Mouse (Mus musculus): ENCODE results near the gene Icmt. TPM values are rescaled to one million over a fixed set of nuclear protein-coding genes. Genes with fewer than 3 reads are reported as not detected.

The Icmt gene
- 10 to 100 TPM; 22.8 to 23.4 TPM for total RNA-seq (2021)

DNA sequence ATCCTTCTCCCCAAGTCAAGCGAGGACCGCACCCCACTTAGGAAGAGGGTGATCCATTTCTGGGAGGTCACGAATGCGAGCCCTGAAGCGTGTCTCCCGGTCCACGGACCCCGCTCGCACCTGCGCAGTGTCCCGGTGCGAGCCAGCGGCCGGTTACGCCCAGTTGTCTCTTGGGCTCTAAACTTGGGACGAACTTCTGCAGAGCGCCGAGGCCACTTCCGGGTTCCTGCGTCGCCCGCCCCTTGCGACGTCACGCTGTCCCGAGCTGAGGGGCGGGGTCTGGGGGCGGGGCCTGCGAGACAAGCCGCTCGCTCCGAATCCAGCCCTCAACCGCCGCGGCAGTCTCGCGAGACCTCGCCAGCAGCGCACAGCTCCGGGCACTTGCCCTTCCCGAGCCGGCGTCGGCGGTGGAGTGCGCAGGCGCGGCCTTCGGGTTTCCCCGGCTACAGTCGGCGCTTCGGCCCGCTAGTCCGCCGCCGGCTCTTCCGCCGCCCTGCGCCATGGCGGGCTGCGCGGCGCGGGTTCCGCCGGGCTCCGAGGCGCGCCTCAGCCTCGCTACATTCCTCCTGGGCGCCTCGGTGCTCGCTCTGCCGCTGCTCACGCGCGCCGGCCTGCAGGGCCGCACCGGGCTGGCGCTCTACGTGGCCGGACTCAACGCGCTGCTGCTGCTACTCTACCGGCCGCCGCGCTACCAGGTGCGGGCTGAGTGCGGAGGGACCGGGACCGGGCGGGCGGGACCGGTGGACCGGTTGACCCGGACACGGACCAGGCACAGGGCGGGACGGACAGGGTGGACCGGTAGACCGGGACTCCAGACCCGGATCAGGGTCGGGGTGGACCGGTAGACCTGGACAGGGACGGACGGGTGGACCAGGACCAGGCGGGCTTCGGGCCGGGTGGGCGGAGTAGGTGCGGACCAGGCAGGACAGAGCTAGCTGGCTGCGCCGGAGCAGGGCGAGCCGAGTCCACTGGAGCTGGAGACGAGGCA lies at the start of gene Icmt:
Gene Icmt, plus strand, starts transcription at position 354 of the 988 bp plus-strand sequence.
- peak; percentile 100 for DNase-seq
- intact Hi-C loops (cut with DNase I), result no loop called here

DNA sequence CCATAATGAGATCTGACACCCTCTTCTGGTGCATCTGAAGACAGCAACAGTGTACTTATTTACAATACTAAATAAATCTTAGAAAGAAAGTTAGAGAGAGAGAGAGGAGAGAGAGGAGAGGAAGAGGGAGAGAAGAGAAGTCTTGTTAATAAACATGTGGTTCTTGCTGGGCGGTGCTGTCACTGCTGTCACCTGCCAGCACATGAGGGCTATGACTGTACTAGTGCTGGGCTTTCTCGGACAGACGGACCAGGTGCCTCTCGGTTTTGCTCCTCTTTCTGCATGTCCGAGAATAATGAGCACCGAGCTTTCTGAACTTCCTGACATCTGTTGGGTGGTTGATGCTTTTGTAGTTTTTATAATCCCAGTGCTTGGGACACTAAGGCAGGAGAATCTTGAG lies 46.4 kb upstream of the Icmt start:
- DNase-seq, result no peak
- intact Hi-C loops (cut with DNase I), result no loop called here

DNA sequence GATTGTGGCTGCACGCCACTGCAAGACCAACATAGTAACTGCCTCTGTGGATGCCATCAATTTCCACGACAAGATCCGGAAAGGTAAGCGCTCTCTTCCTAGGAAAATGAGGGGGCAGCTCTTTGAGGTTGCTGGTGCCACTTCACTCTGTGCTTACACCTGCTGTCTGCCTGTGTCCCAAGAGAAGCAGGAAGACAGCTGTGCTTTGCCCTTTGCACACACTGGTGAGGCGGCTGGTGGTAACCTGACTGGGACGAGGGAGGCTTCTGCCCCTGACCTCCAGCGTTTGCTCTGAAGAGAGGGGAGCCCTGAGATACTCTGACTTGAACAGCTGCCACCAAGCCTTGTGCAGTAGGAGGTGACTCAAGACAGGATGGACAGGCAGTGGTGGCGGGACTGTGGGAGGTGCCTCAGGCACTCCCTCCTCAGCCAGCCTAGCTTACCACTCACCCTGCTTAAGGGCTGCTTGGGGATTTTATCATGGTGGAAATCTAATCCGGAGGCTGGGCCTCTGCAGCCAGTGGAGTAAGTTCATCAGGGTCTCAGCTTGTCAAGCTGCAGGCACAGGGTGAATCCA lies 43.8 kb upstream of the Icmt start:
- DNase-seq, result no peak
- intact Hi-C loops (cut with DNase I), result no loop called here

DNA sequence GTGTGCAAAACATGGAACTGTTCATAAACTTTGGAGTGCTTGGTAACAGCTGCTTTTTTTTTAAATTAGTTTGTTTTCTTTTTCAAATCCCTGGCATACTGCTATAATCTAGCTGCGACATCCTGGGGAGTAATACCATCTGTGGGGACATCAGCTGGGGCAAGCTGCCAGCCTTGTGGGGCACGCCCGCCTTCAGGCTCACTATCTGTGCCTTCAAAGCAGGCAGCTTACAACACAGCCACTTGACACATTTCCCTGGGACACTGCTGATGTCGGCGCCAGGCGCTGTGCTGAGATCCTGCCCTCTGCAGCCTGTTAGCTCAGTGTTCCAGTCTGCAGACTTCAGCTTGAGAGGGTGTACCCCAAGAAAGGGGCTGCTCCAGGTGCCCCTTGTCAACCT lies 40.0 kb upstream of the Icmt start:
- peak; percentile 78 for DNase-seq
- intact Hi-C loops (cut with DNase I), result no loop called here

DNA sequence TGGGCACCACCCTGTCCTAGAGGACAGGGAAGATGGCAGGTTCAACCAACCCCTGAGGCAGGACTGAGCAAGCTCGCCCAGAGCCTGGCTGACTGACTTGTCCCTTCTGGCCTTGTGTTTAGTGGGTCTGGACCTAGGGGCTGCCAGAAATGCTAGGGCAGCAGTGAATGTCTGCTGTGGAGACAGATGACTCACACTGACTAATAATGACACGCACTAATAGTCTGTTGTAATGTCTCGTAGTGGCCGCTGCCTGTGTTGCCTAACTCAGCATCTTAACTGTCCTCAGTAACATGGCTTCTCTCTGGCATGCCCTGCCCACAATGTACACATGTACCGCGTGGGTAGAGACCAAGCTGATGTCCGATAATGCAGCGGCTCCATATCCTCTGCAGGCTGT lies 36.6 kb upstream of the Icmt start:
- intact Hi-C loops (cut with DNase I), result no loop called here

DNA sequence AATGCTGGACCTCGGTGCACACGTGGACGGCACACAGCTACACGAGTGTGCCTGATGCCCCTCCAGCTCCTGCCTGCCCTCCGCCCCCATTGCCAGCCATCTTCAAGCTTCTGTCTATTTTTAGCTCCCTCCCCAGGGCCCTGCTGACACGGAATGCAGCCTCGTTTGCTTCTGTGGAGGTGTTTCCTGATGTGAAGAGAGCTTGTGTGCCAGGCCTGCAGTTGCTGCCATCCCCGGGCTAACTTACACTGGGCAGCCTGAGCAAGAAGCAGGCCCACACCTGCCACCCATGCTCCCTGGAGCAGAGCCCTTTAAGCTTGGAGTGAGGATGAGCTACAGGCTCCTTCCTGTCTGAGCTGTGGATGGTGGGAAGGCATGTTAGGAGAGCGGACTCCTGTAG lies 34.8 kb upstream of the Icmt start:
- no peak for DNase-seq
- intact Hi-C loops (cut with DNase I), result no loop called here

More for the DNA sequence above, 36.6 kb upstream of the Icmt start:
- no peak for DNase-seq

DNA sequence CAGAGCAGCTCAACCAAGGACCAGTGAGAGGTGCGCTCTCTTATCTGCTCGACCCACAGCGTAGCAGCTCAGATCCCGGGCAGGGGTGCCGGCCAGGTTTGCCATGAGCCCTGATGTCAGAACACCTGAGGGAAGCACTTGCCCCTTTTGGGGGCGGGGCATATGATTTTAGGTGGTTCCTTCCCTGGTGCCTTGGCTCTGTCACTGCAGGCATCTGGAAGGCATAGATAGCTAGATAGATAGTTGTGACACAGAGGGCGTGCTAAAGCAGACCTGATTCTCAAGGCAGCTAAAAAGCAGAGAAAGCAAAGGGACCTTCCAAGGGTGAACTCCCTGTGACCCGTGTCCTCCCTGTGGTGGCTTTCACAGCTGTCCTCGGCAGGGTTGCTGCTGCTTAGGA lies 33.9 kb upstream of the Icmt start:
- DNase-seq, result no peak
- intact Hi-C loops (cut with DNase I), result no loop called here

DNA sequence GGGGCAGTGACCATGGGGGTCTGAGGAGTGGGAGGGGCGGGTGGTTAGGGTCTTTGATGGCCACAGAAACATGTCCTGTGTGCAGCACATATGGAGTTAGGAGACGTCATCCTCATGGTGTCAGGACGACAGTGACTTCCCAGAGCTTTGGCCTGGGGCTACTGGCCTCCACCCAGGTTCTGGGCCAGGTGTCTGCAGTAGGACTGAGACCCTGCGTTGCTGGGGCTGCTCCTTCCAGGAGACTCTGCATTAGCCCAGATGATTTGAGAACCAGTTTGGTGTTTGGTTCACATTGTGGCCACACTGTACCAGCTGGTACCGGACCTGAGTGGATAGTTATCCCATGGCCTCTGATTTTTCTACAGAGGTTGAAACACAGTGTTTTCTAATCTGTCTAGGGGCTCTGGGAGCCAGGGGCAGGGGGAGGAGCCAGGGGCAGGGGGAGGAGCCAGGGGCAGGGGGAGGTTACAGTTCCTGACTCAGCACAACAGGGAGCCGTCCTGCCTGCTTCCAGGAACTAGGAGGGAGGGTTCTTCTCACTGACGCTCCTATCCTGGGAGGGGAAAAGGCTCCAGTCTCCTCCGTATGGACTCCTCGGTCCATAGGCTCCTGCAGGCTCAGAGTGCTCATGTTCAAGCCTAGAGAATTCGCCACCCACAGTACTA lies 33.4 kb upstream of the Icmt start:
- intact Hi-C loops (cut with DNase I), result no loop called here
- no peak for DNase-seq

DNA sequence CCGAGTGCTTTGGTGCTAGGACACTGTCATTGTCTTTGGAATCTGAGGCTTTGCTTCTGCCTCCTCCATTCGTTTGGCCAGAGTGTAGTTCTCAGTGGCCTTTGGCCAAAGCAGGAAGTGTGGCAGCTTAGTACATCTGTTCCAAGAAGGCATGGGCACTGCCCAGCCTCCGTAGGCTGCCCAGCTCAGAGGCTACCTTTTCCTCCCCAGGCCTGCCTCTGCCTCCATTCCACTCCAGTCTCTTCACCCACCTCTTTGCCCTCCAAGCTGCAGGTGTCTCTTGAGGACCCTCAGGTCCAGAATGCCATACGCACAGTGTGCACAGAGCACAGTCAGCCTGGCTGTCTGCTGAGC lies 32.9 kb upstream of the Icmt start:
- intact Hi-C loops (cut with DNase I), result no loop called here
- DNase-seq, result no peak

DNA sequence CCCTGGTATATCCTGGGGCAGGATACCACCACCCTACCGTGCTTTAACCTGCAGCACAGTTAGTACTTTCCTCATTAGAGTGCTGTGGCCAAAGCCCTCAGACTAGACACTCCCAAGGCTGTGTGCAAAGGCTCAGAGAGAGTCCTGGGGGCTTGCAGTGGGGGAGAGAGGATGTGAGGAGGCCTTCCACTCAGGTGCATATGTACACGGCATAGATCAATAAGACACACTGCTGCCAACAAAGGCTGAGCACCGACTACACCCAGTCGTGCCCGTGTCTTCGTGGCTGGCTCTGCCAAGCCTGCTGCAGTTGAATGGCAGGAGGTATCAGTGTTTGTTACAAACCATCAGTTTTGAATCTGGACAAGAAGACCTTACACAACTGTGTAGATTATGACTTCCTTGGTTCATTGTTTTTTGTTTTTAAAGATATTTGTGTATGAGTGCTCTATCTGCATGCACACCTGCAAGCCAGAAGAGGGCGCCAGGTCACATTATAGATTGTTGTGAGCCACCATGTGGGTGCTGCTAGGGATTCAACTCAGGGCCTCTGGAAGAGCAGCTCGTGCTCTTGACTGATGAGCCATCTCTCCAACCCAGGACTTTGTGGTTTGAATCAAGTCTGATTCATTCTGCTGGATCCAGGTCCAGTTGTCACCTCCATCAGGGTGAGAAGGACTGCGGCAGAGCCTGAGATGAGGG lies 32.0 kb upstream of the Icmt start:
- DNase-seq, result no peak
- intact Hi-C loops (cut with DNase I), result no loop called here

DNA sequence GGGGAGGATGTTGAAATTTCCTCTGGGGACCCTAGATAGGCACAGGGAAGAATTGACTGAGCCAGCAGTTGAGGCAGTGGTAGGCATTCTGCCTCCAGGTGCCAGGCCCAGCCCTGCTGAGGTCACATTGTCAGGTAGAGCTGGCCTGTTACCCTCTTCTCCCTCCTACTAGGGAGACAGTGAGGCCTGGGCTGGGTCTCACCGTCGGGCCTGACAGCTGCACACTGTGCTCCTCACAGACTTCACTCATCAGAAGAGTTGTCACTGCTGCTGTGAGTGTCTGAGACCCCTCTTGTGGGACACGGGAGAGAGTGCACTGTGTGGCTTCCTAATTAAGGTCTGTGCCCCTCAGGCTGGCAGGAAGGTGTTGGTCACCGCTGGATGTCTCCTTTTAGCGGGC lies 31.2 kb upstream of the Icmt start:
- DNase-seq, result no peak
- intact Hi-C loops (cut with DNase I), result no loop called here

DNA sequence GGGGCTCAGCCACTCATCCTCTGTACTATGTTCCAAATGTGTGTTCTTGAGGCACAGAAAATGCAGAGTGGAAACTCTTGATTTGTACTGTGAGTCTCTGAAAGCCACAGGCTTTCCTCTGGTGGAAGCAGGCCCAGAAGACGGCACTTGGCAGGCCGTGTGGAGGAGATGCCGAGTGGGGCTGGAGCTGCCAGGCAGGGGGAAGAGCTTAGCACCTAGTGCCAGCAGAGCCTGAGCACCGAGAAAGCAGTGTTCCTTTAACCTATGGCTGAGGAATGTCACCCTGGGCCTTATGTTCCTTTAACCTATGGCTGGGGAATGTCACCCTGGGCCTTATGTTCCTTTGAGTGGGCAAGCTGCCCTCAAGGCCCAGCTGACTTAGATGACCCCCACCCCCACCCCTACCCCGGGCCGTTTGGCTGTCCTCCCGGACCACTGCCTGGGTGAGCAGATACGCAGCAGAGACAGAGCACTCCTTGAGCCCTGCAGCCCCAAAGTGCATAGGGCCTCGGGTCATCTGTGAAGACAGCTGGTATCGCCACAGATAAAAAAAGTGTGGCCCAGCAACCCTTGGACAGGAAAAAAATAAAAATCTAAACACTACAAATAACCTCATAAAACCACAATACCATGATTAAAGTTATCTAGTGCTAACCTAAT lies 30.7 kb upstream of the Icmt start:
- intact Hi-C loops (cut with DNase I), result no loop called here
- peak; percentile 81 for DNase-seq

DNA sequence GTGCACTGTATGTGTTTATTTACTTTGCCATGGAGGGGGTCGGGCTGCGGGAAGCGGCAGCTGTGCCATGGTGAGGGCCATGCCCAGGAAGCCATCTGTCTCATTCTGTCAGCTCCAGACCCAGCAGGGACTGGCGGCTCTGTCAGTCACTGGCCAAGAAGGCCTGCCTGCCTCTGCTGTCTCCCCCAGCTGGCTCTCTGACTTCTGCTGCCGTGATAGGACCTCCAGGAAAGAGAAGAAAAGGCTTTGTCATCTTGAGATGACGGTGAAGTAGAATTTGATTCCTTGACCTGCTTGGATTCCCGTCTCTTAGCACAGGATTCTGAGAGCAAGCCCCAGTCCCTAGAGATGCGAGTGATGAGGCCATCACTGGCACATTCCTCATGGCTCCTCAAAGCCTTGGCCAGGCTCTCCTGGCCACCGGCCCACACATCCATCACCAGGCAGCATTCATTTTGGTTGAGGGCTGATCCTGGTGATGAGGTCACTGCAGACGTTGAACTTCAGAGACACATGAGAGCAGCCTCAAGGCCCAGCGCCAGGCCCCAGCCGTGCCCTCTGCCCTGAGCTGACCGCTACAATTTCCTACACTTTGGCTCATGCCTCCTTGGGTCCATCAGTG lies 29.2 kb upstream of the Icmt start:
- intact Hi-C loops (cut with DNase I), result no loop called here
- DNase-seq, result peak; percentile 81

DNA sequence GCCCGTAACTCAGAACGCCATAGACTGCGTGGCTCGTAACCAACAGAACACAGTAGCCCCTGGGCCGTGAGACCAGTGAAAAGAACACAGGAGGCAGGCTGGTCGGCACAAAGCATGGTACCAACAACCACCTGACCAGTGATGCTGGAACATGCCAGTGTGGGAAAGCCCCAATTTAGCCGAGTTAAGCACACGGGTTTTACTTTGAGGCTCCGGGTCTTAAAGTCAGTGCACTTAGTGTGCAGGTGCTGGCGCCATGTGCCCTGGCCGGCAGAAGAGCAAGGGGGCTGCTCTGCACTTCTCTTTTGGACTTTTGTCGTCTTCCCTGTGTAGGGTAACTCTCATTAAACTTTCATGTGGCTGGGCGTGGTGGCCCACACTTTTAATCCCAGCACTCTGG lies 27.1 kb upstream of the Icmt start:
- intact Hi-C loops (cut with DNase I), result no loop called here
- DNase-seq, result no peak

DNA sequence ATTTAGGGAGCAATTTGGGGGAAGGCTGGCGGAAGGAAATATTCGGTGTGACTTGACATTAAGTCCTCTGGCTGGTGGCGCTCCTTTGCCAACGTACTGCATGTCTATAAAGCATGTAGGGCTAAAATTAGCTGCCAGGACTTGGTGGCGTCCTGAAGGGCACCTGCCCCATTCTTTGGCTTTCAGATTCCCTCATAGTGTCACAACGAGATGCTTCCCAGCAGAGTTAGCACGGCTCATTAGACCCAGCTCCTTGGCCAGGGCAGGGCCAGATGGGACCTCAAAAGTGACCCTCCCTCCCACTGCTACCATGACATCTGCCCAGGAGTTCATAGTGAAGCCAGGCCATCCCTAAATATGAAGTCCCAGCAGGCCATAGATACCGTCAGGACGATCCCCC lies 26.4 kb upstream of the Icmt start:
- intact Hi-C loops (cut with DNase I), result no loop called here
- DNase-seq, result no peak

DNA sequence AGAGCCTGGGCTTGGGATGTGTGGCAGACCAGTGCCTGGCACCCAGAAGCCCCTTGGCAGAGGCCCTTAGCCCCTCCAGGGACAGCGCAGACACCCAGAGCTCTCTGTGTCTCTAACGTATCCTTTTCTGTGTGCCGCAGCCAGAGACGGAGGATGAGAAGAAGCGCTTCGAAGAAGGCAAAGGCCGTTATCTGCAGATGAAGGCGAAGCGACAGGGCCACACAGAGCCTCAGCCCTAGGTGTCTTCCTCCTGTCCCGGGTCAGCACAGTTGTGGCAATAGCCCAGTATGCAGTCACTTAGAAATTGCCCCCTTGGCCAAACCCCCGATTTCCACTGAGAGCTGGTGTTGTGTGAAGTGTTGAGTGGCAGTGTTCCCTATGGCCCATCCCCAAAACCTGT lies 25.7 kb upstream of the Icmt start:
- intact Hi-C loops (cut with DNase I), result no loop called here
- no peak for DNase-seq

DNA sequence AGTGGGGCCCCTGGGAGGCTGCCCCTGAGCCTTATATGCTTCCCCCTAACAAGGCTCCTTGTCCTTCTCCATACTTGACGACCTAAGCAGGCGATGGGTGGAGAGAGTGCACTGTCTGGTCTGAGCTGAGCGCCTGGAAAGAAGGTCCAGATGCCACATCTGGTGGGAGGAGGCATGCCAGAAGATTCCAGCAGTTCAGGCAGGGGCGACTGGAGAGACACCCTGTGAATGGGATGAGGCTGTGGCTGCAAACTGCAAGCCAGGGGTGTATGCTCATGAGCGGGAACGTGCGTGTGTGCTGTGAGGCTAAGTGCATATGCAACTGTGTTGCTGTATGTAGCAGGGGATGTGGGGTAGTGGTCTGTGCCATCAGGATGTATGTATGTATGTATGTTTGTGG lies 25.0 kb upstream of the Icmt start:
- no peak for DNase-seq
- intact Hi-C loops (cut with DNase I), result no loop called here

DNA sequence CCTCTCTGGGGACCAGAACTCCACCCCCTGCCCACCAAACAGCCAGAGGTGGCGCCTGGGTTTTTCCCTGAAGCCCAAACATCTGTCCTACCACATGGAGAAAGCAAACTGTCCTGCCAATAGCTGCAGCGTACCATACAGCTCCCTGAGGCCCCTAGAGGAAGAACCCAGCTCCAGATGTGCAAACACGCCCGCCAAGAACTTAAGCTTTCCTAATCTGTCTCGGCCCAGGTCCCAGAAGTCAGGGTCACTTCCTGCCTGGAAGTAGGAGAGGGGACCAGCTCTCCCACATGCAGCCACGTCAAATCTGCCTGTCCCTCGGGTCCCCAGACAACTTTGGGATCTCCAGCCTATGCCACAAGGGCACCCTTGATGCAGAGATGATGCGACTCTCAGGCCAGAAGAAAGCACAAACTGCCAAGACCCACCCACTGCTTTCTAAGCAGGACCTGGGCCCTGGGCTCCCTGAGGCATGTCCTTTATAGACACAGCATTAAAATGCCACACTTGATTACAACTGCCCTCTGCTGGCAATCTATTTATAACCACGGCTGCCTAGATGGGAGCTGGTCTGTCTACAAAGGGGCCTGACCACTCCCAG lies 24.5 kb upstream of the Icmt start:
- DNase-seq, result no peak
- intact Hi-C loops (cut with DNase I), result no loop called here

DNA sequence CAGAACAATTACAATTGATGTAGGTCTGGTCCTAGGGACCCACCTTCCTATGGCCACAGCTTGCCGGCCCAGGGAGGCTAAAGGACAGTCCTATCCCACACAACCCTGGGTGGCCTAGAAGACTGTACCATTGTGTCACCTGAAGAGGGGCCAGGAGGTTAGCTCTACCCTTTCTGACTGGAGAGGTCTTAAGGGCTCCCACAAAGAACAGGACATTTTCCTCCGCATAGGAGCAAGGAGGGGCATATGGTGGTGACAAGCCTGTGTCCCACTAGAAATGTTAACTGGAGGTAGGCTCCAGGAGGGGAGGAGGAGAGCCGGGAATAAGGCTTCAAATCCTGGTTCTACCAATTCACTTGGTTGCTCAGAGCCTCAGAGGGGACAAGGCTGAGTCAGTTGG lies 23.8 kb upstream of the Icmt start:
- DNase-seq, result no peak
- intact Hi-C loops (cut with DNase I), result no loop called here

Measured in left cerebral cortex, postnatal 4 days (tissue).